17 mouse cellular contexts compared by ENCODE assay signal in genomic region chr2:172979666-172980345, GRCm38 (mm10). TPM values are rescaled to one million over a fixed set of nuclear protein-coding genes. Genes with fewer than 3 reads are reported as not detected.
"Had no signal": no experiment of that assay in that cellular context is flagged by ENCODE, and none has a peak within 500 bp of the region (broad histone marks: within the 10 kb centered on the region; RNA-seq: fewer than 3 reads in every experiment).

No protein-coding gene starts in this region.

- H3K36me3 ChIP-seq: limb, embryonic 10.5 days; liver, embryonic 15.5 days; midbrain, embryonic 10.5 days; neural tube, embryonic 13.5 days had no signal

- H3K27me3 ChIP-seq: liver, embryonic 15.5 days; neural tube, embryonic 13.5 days had no signal

- H3K27ac ChIP-seq: kidney, postnatal 0 days; limb, embryonic 10.5 days; liver, embryonic 15.5 days; midbrain, embryonic 10.5 days; neural tube, embryonic 13.5 days had no signal

- H3K9me3 ChIP-seq: limb, embryonic 10.5 days; liver, embryonic 15.5 days; neural tube, embryonic 13.5 days had no signal

- H3K4me3 ChIP-seq: limb, embryonic 10.5 days; liver, embryonic 15.5 days; midbrain, embryonic 10.5 days; neural tube, embryonic 13.5 days had no signal

- DNase-seq: kidney, adult 11 months; kidney, adult 9 months; kidney, postnatal 36 days; lung, adult 2 months; lung, postnatal 36 days; retina, postnatal 1 day; right cerebral cortex, postnatal 4 days; spleen, adult 18-20 months had no signal

- H3K9ac ChIP-seq: liver, embryonic 15.5 days; neural tube, embryonic 13.5 days had no signal

RNA-seq across cellular contexts. Expression of gene Spo11, which starts 2.3 kb away (rescaled TPM):
- total RNA-seq: layer of hippocampus, adult 18-20 months had no signal
- polyA plus RNA-seq: intestine, embryonic 14.5 days; liver, embryonic 11.5 days; liver, embryonic 15.5 days; lung, postnatal 0 days had no signal
